In genomic region chr1:54874094-54874493, GRCm38 (mm10) we compare ENCODE assay signal across 26 mouse cellular contexts. TPM values are rescaled to one million over a fixed set of nuclear protein-coding genes. Genes with fewer than 3 reads are reported as not detected.
DNase-seq lines count a peak whose midpoint lies in the region; ATAC-seq and TF ChIP-seq lines count a peak whose summit lies in the region.
"Had no signal": no experiment of that assay in that cellular context is flagged by ENCODE, and none has a peak within 500 bp of the region (broad histone marks: within the 10 kb centered on the region; RNA-seq: fewer than 3 reads in every experiment).

No protein-coding gene starts in this region.

- no peaks in the 10 kb centered on the region for H3K27me3 ChIP-seq in embryonic facial prominence, embryonic 13.5 days
- H3K27me3 ChIP-seq in embryonic facial prominence, embryonic 10.5 days (replicated peaks; ENCODE audit: low read depth, poor library complexity, severe bottlenecking) = no peaks in the 10 kb centered on the region
- no peaks in the 10 kb centered on the region for H3K27me3 ChIP-seq in MEL (ENCODE audit: control insufficient read depth in 1 of 2, insufficient read depth in 2 of 2, low read length in 2 of 2)
- H3K27me3 ChIP-seq: embryonic facial prominence, embryonic 12.5 days; forebrain, embryonic 12.5 days; heart, embryonic 15.5 days had no signal

- TF ChIP-seq CTCF in MEL (IDR thresholded peaks at IDR 0.05 in 2 of 3, conservative IDR thresholded peaks at IDR 0.05 in 1 of 3; ENCODE audit: control insufficient read depth in 1 of 3, insufficient read depth in 1 of 3, low read depth in 2 of 3, low read length in 3 of 3, poor library complexity in 1 of 3, severe bottlenecking in 1 of 3) = no peak

- no peak overlapping the region for H3K4me3 ChIP-seq in embryonic facial prominence, embryonic 13.5 days
- no peak overlapping the region for H3K4me3 ChIP-seq in embryonic facial prominence, embryonic 10.5 days
- H3K4me3 ChIP-seq in MEL (ENCODE audit: control insufficient read depth in 1 of 2, insufficient read depth in 1 of 2, low read depth in 2 of 2, low read length in 2 of 2) = no peak overlapping the region
- H3K4me3 ChIP-seq: embryonic facial prominence, embryonic 12.5 days; forebrain, embryonic 12.5 days; gastrocnemius, adult 2 months; heart, embryonic 15.5 days; hindbrain, embryonic 10.5 days had no signal

- H3K9me3 ChIP-seq in embryonic facial prominence, embryonic 13.5 days = no peaks in the 10 kb centered on the region
- no peaks in the 10 kb centered on the region for H3K9me3 ChIP-seq in embryonic facial prominence, embryonic 10.5 days
- no peaks in the 10 kb centered on the region for H3K9me3 ChIP-seq in MEL (replicated peaks; ENCODE audit: insufficient read depth, low read length)
- H3K9me3 ChIP-seq: embryonic facial prominence, embryonic 12.5 days; forebrain, embryonic 12.5 days; G1E; heart, embryonic 15.5 days; hindbrain, embryonic 10.5 days had no signal

- no peak for DNase-seq in embryonic facial prominence, embryonic 10.5 days (ENCODE audit: low spot score)
- no peak for DNase-seq in MEL (ENCODE audit: low read depth, low spot score)
- DNase-seq in heart, adult 9 months (ENCODE audit: low spot score in 2 of 2) = no peak
- no peak for DNase-seq in left cerebral cortex, postnatal 14 days (ENCODE audit: low spot score in 2 of 2)
- no peak for DNase-seq in kidney, adult 11 months
- DNase-seq: adrenal gland, adult 2 months; adrenal gland, postnatal 25 days; cerebellum, adult 18-20 months; cerebellum, adult 9-11 months; cerebellum, postnatal 36 days; embryo, embryonic 11 days; gastrocnemius, adult 2 months; gastrocnemius, postnatal 25 days; heart, postnatal 14 days; kidney, adult 8-10 months had no signal

- 72% methylated on average over 6 of the region's 6 CpGs for WGBS in embryonic facial prominence, embryonic 13.5 days
- 77% methylated on average over 6 of the region's 6 CpGs for WGBS in embryonic facial prominence, embryonic 10.5 days

- no peak for TF ChIP-seq RAD21 in MEL (IDR thresholded peaks at IDR 0.05; ENCODE audit: low read depth, low read length)

- H3K4me1 ChIP-seq in embryonic facial prominence, embryonic 13.5 days = peaks cover 26% of the 10 kb centered on the region
- H3K4me1 ChIP-seq in embryonic facial prominence, embryonic 10.5 days = peaks cover 19% of the 10 kb centered on the region
- H3K4me1 ChIP-seq in MEL (ENCODE audit: control insufficient read depth in 1 of 2, insufficient read depth in 2 of 2, low read length in 2 of 2) = peaks cover 0 to 3% of the 10 kb centered on the region in 2 experiments; a peak in 1 of 4 replicates

- TF ChIP-seq EP300 in MEL (IDR thresholded peaks at IDR 0.05; ENCODE audit: low read depth in 1 of 2, low read length in 2 of 2) = no peak

- no peak for ATAC-seq in embryonic facial prominence, embryonic 13.5 days (ENCODE audit: insufficient number of reproducible peaks, insufficient read depth, low FRiP score, low TSS enrichment, low read depth)
- peak; percentile 23 to 34; a peak in 1 of 4 replicates for ATAC-seq in hematopoietic stem cell, adult 5-6 weeks (replicated peaks in 1 of 2; ENCODE audit: insufficient read depth in 1 of 2, low FRiP score in 2 of 2, low TSS enrichment in 1 of 2, low read depth in 1 of 2, poor library complexity in 2 of 2, severe bottlenecking in 2 of 2)
- ATAC-seq: forebrain, embryonic 16.5 days; intestine, embryonic 16.5 days had no signal

- H3K36me3 ChIP-seq in embryonic facial prominence, embryonic 13.5 days = no peaks in the 10 kb centered on the region
- H3K36me3 ChIP-seq in embryonic facial prominence, embryonic 10.5 days (replicated peaks) = no peaks in the 10 kb centered on the region
- peaks cover 0 to 5% of the 10 kb centered on the region in 2 experiments; a peak in 2 of 4 replicates for H3K36me3 ChIP-seq in MEL (ENCODE audit: control insufficient read depth in 1 of 2, insufficient read depth in 2 of 2, low read length in 2 of 2)
- H3K36me3 ChIP-seq: embryonic facial prominence, embryonic 12.5 days; forebrain, embryonic 12.5 days; G1E; heart, embryonic 15.5 days; hindbrain, embryonic 10.5 days had no signal

- no peak for TF ChIP-seq POLR2A in MEL (IDR thresholded peaks at IDR 0.05; ENCODE audit: control insufficient read depth in 1 of 2, insufficient read depth in 1 of 2, low read depth in 1 of 2, low read length in 2 of 2, poor library complexity in 1 of 2)

- intact Hi-C loops in left cerebral cortex, postnatal 14 days (cut with DNase I) = no loop called here

- no peaks in the 10 kb centered on the region for H3K79me2 ChIP-seq in MEL (ENCODE audit: control insufficient read depth, insufficient read depth, low read length, poor library complexity)

- no peak overlapping the region for H3K9ac ChIP-seq in embryonic facial prominence, embryonic 13.5 days
- H3K9ac ChIP-seq in MEL (ENCODE audit: control insufficient read depth, low read depth, low read length, poor library complexity, severe bottlenecking) = no peak overlapping the region
- H3K9ac ChIP-seq: embryonic facial prominence, embryonic 12.5 days; forebrain, embryonic 12.5 days; heart, embryonic 15.5 days; hindbrain, embryonic 14.5 days had no signal

- no peak overlapping the region for H3K4me2 ChIP-seq in embryonic facial prominence, embryonic 13.5 days
- H3K4me2 ChIP-seq: embryonic facial prominence, embryonic 12.5 days; forebrain, embryonic 12.5 days; heart, embryonic 11.5 days; heart, embryonic 15.5 days; hindbrain, embryonic 14.5 days had no signal

- 0 out of 2 replicates have a peak overlapping the region, but pooled peaks have one; percentile 11 for H3K27ac ChIP-seq in embryonic facial prominence, embryonic 13.5 days
- H3K27ac ChIP-seq in embryonic facial prominence, embryonic 10.5 days (replicated peaks) = no peak overlapping the region
- no peak overlapping the region for H3K27ac ChIP-seq in MEL (ENCODE audit: control insufficient read depth, low read depth, low read length)
- H3K27ac ChIP-seq: forebrain, embryonic 12.5 days; gastrocnemius, adult 2 months; heart, embryonic 15.5 days; hindbrain, embryonic 10.5 days; hindbrain, embryonic 14.5 days had no signal

TF ChIP-seq in MEL, 35 proteins besides CTCF, POLR2A, EP300 and RAD21:
- TF ChIP-seq USF1 (IDR thresholded peaks at IDR 0.05; ENCODE audit: low read depth, low read length) (peak; percentile 38; the same call in 1 of the 2 replicates), SIN3A (IDR thresholded peaks at IDR 0.05; ENCODE audit: low read length) (no peak)

RNA-seq across cellular contexts. Expression of gene Ankrd44, which starts 52.1 kb away (rescaled TPM):
- polyA plus RNA-seq in embryonic facial prominence, embryonic 13.5 days (2015; fragmentation: Nextera tagmentation; extraction: Ambion mirVana) = 25.8 and 36.7 TPM in 2 replicates
- polyA plus RNA-seq in embryonic facial prominence, embryonic 10.5 days (2016; fragmentation: Nextera tagmentation; extraction: Ambion mirVana) = 17.4 and 19.2 TPM in 2 replicates
- 1.9 and 2.3 TPM in 2 replicates for total RNA-seq in MEL (2012; rRNA removed)
- polyA plus RNA-seq in MEL (2012; ENCODE audit: insufficient read depth in 1 of 2, insufficient read length in 2 of 2, low read depth in 1 of 2, low replicate concordance in 2 of 2, missing spikeins in 1 of 2) = 1 to 10 TPM in 1 of 2 experiments, not detected in 1; 4.4 TPM
- 49.5 and 77.7 TPM in 2 replicates for total RNA-seq in hematopoietic stem cell, adult 5-6 weeks (2017)
- total RNA-seq in left cerebral cortex, postnatal 14 days (2021) = 10 to 100 TPM; 20.6 to 22.8 TPM
